Mouse (Mus musculus) ZHBTc4 (cell line): Measurements from ENCODE around the gene Tbx20.

Source experiments
- DNase-seq: peaks from one replicate; pipeline ENCODE4 v3.0.0-alpha.2; 2011; ENCODE audit warnings: low read depth, low spot score

Tbx20 gene

DNA sequence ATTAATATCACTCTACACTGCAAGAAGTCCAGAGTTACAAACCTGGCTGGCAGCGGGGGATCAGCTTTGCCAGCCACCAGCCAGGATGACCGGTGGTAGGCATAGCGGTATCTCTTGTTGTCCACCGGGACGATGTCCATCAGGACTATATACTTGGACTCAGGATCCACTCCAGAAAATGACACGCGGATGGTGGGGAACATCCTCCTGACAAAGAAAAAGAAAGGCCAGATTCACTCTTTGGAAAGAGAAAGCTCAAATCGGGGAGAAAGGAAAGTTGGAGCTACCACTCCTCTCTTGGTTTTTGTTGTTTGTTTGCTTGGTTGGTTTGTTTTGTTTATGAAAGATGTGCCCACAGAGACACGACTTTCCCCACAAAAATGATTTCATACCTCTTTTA lies 4.5 kb downstream of the Tbx20 start:
- DNase-seq: no peak

- no peak for DNase-seq
Measured at GRCm38 (mm10) chr9:24767056-24767455, 7.0 kb downstream of the Tbx20 start.

- no peak for DNase-seq
Measured at GRCm38 (mm10) chr9:24765572-24765971, 8.5 kb downstream of the Tbx20 start.

DNA sequence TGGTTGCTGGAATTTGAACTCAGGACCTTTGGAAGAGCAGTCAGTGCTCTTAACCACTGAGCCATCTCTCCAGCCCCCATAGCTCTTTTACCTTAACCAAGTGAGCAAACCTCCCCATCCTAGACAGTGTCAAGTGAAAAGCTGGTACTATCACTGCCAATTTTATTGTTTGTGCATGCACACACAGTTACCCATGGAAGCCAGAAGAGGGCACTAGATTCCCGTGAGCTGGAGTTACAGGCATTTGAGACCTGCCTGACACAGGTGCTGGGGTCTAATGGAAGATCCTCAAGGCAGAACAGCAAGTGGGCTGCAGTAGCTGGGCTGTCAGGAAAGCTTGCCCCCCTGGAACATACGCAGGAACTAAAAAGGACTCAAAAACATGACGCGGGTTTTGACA lies 13.6 kb downstream of the Tbx20 start:
- DNase-seq: peak; percentile 77

DNA sequence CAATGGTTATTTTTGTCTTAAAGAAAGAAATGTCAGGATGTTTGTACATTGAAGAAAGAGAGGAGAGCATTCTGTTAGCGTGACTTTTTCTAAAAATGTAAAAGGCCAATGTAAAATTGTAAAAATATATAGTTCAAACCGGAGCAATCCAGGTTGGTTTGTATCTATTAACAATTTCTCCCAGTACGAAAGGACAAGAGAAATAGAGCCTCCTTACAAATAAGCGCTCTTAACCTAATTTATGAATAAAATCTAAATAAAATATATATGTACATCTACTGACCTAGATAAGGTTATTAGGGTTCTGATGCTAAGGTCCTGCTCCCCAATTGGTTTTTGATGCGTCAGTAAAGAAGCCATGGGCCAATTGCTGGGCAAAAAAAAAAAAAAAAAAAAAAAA lies 29.1 kb downstream of the Tbx20 start:
- DNase-seq: no peak

- DNase-seq: no peak
Measured at GRCm38 (mm10) chr9:24701246-24701645, 72.9 kb downstream of the Tbx20 start.

- peak; percentile 18 for DNase-seq
Measured at GRCm38 (mm10) chr9:24696405-24696778, 77.7 kb downstream of the Tbx20 start.

DNA sequence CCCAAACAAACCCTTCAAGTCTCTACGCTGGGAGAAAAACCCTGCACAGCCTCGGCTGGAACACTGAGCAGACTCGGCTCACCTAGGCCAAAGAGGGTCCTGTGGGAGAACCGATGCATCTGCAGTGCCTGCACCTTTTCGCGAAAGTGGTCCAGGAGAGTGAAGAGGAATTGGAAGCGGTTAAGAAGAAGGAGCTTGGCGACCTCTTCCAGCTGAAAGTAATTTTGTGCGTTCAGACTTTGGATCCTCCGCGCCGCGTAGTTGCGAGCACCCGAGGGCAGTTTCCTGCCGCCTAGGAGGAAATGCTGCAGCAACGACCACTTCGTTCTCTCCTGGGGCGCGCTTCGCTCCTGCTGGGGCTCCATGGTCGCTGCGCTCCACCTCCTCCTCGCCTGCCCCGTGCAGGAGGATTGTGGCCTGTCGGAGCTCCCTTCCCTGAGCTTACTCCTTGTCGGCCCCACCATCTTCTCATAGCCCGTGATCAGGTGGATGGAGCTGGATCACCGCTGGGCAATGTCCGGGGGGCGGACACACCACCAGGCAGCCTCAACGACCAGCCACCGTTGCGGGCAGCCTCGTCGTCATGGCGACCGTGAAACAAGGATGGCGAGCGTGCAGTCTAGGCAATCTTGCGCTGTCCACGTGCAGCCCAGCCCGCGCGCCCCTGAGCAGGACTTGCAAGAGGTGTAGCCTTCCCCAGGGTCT lies 78.3 kb downstream of the Tbx20 start, which contains the start of gene Dpy19l2:
Gene Dpy19l2 (minus strand): TSS at position 594 of the 705 bp plus-strand sequence.
- DNase-seq: peak; percentile 69
